Mouse (Mus musculus) hindbrain, embryonic 13.5 days (tissue): ENCODE results near the gene Tcf12. TPM values are rescaled to one million over a fixed set of nuclear protein-coding genes. Genes with fewer than 3 reads are reported as not detected.

Experiments
- ATAC-seq: fragments of 200-750 bp; cut with Nextera tagmentation; 2 replicates; pipeline ENCODE4 v1.8.0; 2017; ENCODE audit warnings: moderate TSS enrichment; ENCODE audit not compliant: low FRiP score
- H3K27ac ChIP-seq: fragments of 300-500 bp; sonication (generic); 2 replicates; pipeline ENCODE4 v1.5.1; 2015; ENCODE audit warnings: inconsistent platforms, mild to moderate bottlenecking, moderate library complexity
- H3K27me3 ChIP-seq: fragments of 300-500 bp; sonication (generic); 2 replicates; pipeline ENCODE4 v1.6.1; 2015; ENCODE audit warnings: mild to moderate bottlenecking, inconsistent platforms
- H3K36me3 ChIP-seq: fragments of 300-500 bp; sonication (generic); 2 replicates; pipeline ENCODE4 v1.6.1; 2015; ENCODE audit warnings: mild to moderate bottlenecking, inconsistent platforms
- H3K4me1 ChIP-seq: fragments of 300-500 bp; sonication (generic); replicated peaks from 2 replicates; pipeline ENCODE4 v1.6.1; 2015; ENCODE audit warnings: inconsistent platforms
- H3K4me2 ChIP-seq: fragments of 300-500 bp; sonication (generic); 2 replicates; pipeline ENCODE4 v1.6.1; 2015; ENCODE audit warnings: inconsistent platforms, mild to moderate bottlenecking, moderate library complexity
- H3K4me3 ChIP-seq: fragments of 300-500 bp; sonication (generic); 2 replicates; pipeline ENCODE4 v1.5.1; 2015; ENCODE audit warnings: mild to moderate bottlenecking, inconsistent platforms
- H3K9ac ChIP-seq: fragments of 300-500 bp; sonication (generic); 2 replicates; pipeline ENCODE4 v1.6.1; 2015; ENCODE audit warnings: mild to moderate bottlenecking, inconsistent platforms
- H3K9me3 ChIP-seq: fragments of 300-500 bp; sonication (generic); 2 replicates; pipeline ENCODE4 v1.6.1; 2016; ENCODE audit warnings: inconsistent platforms
- WGBS: fragments of 180-500 bp; shearing (Covaris S2); methylation state at CpG from one replicate; pipeline ENCODE4 v1.1.7; 2015; 5-methylcytosine and 5-hydroxymethylcytosine counted together
- polyA plus RNA-seq: library from polyadenylated mRNA; unstranded; fragments of >200 nt; fragmentation: Nextera tagmentation; extraction: Ambion mirVana; gene quantifications from 2 replicates; pipeline ENCODE4 v1.2.1, GENCODE M21; 2015

The Tcf12 gene
- polyA plus RNA-seq, result 123 and 141 TPM in 2 replicates

DNA sequence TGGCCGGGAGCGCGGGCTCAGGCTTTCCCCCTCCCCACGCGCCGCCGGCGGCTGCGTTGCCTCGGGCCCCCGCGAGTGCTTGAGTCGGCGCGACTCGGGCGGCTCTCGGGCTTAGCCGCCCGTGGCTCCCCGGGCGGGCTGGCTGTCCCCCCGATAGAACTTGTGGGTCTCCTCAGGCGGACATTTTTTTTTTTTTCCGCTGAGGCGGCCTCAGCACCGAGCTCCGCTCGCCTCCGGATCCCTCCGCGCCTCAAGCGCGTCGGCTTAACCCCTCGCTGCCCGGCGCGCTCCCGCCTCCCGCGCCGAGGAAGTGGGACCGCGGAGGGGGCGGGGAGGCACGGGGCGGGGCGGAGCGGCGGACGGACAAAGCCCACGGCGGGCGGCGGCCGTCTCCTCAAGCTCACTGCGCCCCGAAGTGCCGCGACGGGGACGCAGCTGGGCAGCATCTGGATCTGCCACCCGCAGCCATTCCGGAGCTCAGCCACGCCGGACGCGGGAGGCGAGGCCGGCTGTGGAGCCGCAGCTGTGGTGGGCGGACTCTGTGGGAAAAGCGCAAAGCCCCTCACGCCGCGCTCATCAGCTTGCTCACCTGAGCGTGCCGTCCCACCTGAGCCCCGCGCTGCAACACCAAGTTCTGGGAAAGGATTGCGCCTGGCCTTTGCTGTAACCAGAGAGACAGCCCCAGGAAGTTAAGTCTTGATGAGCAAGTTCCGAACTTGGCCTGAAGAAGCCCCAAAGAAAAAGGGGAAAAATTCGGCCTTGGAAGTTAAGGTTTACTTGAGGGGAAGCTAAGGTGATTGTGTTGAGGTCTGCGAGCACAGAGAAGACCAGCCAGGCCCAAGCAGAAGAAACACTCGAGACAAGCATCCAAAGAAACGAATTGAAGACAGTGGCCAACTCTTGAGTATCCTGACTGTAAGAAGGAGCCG, at the start of gene Tcf12:
Tcf12 (minus strand) TSS at position 250 of the 929 bp plus-strand sequence.
- peak within 1 kb of the TSS; percentile 97 for H3K4me3 ChIP-seq
- peak; percentile 83 for ATAC-seq
- no peaks in the 10 kb centered on the region for H3K9me3 ChIP-seq
- peak within 1 kb of the TSS; percentile 99 for H3K27ac ChIP-seq
- H3K9ac ChIP-seq, result peak within 1 kb of the TSS; percentile 99
- H3K4me2 ChIP-seq, result peak within 1 kb of the TSS; percentile 71
- peaks cover 30% of the 10 kb centered on the region for H3K4me1 ChIP-seq
- 2% methylated on average over 86 of the region's 88 CpGs for WGBS
- no peaks in the 10 kb centered on the region for H3K36me3 ChIP-seq
- H3K27me3 ChIP-seq, result no peaks in the 10 kb centered on the region

DNA sequence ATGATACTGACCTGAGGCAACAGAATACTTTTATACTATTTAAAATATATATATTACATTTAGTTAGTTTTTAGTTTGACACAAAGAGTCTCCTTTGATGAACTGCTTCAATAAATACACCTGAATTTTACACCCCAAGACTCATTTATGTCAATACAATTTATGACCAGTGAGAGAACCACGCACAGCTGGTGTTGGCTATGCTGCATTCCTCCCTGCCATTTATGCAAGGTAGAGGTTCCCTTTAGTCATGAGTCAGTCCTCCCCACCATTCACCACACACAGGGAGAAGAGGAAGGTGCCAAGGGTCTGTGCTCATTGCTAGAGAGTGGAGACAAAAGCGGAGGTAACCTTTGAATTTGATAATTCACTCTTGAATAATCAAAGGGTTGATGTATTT, 46.7 kb upstream of the Tcf12 start:
- Histone ChIP-seq H3K9me3 (no peaks in the 10 kb centered on the region; the same call in 1 of the 2 replicates), H3K9ac (no peak overlapping the region), H3K36me3 (no peaks in the 10 kb centered on the region), H3K4me1 (peaks cover 13% of the 10 kb centered on the region; the same call in 1 of the 2 replicates), H3K4me3 (no peak overlapping the region), H3K27me3 (no peaks in the 10 kb centered on the region), H3K4me2 (no peak overlapping the region), H3K27ac (no peak overlapping the region)
- ATAC-seq, result no peak
- WGBS, result 92% methylated on average over 2 of the region's 2 CpGs

DNA sequence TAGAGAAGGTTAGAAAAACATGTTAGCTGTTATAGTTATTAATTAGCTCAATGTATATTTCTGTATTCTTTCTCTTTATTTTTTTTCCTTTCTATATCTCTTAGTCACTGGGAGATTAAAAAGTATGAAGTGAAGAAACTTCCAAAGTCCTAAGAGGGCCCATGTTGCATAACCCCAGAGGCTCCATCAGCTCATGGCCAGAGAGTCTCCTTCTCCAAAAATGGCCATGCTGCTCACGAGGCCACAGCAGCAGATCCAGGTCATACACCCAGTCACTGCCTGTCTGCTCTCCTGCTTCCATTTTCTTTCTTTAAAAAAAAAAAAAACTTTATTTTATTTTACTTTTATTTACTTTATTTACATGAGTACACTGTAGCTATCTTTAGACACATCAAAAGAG, 45.4 kb upstream of the Tcf12 start:
- H3K4me1 ChIP-seq, result peaks cover 13% of the 10 kb centered on the region; the same call in 1 of the 2 replicates
- no peak for ATAC-seq
- H3K9ac ChIP-seq, result no peak overlapping the region
- WGBS, result 83% methylated on average over 1 of the region's 1 CpGs
- H3K4me3 ChIP-seq, result no peak overlapping the region
- H3K27me3 ChIP-seq, result no peaks in the 10 kb centered on the region
- H3K36me3 ChIP-seq, result no peaks in the 10 kb centered on the region
- H3K9me3 ChIP-seq, result no peaks in the 10 kb centered on the region; the same call in 1 of the 2 replicates
- no peak overlapping the region for H3K27ac ChIP-seq
- H3K4me2 ChIP-seq, result no peak overlapping the region

DNA sequence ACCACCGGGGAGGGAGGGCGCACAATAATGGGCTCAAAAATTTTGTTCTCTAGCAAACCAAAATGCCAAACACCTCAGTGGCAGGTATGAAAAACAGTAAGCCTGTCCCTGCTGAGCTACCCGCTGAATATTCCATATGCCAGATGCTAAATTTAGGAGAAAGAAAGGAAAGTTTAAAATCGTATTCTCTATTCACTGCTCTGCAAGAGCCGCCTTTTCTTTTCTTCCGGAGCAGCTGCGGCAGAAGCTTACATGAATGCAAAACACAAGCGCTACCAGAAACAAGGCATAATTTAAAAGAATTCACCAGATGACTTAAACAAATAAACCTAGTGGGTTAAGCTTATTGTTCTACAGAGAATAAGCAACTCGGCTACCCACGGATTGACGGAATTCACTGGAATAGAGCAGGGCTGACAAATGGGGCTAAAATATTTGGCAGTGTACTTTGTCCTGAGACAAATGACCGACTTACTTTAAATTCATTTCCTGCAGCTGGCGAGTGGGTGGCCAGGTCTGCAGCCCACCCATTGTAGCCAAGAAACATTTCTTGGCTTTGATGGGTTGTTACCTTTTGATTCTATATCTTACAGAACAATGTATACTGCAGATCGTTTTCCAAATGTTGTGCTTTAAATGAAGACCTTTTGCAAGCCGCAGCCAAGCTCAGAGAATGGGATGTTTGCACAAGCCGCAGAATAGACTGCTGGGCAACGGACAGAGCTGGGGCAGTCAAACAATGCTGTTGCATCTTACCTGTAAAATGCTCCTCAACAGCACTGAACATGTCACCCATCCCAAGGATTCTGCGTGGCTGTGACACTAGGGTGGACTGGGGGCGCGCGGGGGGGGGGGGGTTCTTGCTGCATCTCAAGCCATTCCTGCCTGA, 43.8 kb upstream of the Tcf12 start:
- peak overlapping the region; percentile 31 for H3K4me3 ChIP-seq
- H3K4me2 ChIP-seq, result peak overlapping the region; percentile 54
- H3K9me3 ChIP-seq, result no peaks in the 10 kb centered on the region; the same call in 1 of the 2 replicates
- ATAC-seq, result no peak
- peaks cover 13% of the 10 kb centered on the region; the same call in 1 of the 2 replicates for H3K4me1 ChIP-seq
- H3K9ac ChIP-seq, result peak overlapping the region; percentile 40
- WGBS, result 11% methylated on average over 21 of the region's 21 CpGs
- no peaks in the 10 kb centered on the region for H3K36me3 ChIP-seq
- no peak overlapping the region for H3K27ac ChIP-seq
- H3K27me3 ChIP-seq, result no peaks in the 10 kb centered on the region

DNA sequence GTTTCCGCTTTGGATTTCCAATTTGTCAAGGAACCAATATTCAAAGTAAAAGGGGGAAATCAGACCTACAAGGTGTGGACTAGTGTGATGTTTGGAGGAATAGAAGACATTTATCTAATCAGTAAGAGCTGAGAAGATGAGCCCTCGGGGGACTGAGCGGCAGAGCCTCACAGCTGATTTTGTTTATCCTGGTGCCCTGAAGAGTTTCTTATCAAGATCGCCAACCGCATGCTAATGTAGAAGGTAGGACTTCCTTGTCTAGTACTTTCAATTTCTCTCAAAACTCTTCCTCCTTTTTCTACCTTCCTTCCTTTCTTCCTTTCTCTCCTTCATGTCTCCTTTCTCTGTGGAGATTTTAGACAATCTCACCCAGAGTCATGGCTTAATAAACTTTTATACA, 32.5 kb upstream of the Tcf12 start:
- H3K4me3 ChIP-seq, result no peak overlapping the region
- no peaks in the 10 kb centered on the region for H3K4me1 ChIP-seq
- H3K27ac ChIP-seq, result no peak overlapping the region
- H3K9me3 ChIP-seq, result no peaks in the 10 kb centered on the region
- 92% methylated on average over 5 of the region's 5 CpGs for WGBS
- no peaks in the 10 kb centered on the region for H3K27me3 ChIP-seq
- no peak overlapping the region for H3K4me2 ChIP-seq
- no peak overlapping the region for H3K9ac ChIP-seq
- ATAC-seq, result no peak
- no peaks in the 10 kb centered on the region for H3K36me3 ChIP-seq

DNA sequence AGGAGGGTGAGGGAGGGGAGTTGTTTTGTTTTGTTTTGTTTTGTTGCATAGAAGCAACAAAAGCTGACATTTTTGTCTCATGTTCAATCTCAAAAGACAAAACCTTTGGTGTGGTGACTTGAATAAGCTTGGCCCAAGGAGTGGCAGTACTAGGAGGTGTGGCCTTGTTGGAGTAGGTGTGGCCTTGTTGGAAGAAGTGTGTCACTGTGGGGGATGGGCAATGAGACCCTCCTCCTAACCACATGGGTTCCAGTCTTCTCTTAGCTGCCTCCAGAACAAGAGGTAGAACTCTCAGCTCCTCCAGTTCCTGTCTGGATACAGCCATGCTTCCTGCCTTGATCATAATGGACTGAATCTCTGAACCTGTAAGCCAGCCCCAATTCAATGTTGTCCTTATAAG, 26.2 kb upstream of the Tcf12 start:
- Histone ChIP-seq H3K9ac (no peak overlapping the region), H3K4me2 (no peak overlapping the region), H3K27ac (no peak overlapping the region), H3K36me3 (no peaks in the 10 kb centered on the region), H3K27me3 (no peaks in the 10 kb centered on the region), H3K4me3 (no peak overlapping the region), H3K4me1 (peaks cover 7% of the 10 kb centered on the region), H3K9me3 (no peaks in the 10 kb centered on the region)
- ATAC-seq, result no peak

DNA sequence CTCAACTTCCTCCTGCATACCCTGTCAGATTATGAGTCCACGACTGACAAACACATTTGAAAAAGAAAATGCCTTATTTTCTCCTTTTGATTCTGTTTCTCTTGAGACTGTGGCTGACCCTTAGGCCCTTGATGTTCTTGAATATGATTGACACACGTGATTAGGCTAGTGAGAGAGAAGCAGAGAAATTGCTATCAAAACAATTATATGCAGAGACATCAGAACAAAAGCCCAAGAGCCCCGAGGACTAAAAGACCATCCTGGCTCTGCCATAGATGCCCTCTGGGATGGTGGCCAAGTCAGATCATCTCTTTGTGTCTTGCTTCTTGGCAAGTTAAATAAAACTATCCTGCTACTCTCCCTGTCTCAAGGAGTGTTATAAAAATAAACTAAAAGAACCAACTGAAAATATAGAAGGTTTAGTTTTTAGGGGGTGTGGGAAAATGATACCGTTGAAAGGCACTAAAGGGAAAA, 22.1 kb upstream of the Tcf12 start:
- H3K9ac ChIP-seq, result peak overlapping the region; percentile 87
- 42% methylated on average over 4 of the region's 4 CpGs for WGBS

DNA sequence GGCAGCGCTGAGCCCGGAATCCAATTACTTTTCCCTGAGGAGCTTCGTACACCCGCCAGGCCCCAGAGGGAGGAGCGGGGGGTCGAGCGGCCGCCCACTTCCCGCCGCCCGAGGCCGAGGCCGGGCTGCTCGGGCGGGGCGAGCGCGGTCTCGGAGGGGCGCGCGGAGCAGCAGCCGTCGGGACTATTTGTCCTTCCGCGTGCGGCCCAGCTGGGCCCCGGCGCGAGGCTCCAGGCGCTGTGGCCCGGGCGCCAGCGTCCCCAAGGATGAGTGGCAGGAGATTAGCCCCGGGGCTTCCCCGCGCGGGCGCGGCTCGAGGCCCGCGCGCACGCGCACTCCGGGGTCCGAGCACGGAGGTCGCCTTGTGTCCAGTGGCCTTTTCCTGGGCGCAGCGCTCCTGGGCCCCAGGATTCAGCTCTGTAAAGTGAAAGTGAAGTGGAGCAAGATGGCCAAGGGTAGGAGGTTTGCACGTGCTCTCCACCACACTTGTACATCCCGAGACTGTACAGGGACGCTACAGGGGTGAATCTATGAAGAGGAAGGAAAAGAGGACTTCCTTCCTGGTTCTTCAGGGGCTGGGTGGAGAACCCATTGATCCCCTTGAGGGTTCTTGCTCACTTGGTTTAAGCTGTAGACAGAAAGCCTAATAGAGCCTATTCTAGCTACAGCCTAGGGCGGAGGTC, 21.6 kb upstream of the Tcf12 start:
- WGBS, result 2% methylated on average over 53 of the region's 56 CpGs
- ATAC-seq, result peak; percentile 93
- peak overlapping the region; percentile 87 for H3K9ac ChIP-seq
- H3K36me3 ChIP-seq, result no peaks in the 10 kb centered on the region
- H3K4me1 ChIP-seq, result peaks cover 16% of the 10 kb centered on the region
- H3K27me3 ChIP-seq, result no peaks in the 10 kb centered on the region
- peak overlapping the region; percentile 64 for H3K4me3 ChIP-seq
- no peaks in the 10 kb centered on the region for H3K9me3 ChIP-seq
- peak overlapping the region; percentile 94 for H3K27ac ChIP-seq
- H3K4me2 ChIP-seq, result peak overlapping the region; percentile 76

More for the DNA sequence above, 22.1 kb upstream of the Tcf12 start:
- 0 out of 2 replicates have a peak, but pooled peaks have one; percentile 2 for ATAC-seq
- Histone ChIP-seq H3K27ac (peak overlapping the region; percentile 94), H3K9me3 (no peaks in the 10 kb centered on the region), H3K27me3 (no peaks in the 10 kb centered on the region), H3K36me3 (no peaks in the 10 kb centered on the region), H3K4me2 (peak overlapping the region; percentile 76), H3K4me3 (peak overlapping the region; percentile 64), H3K4me1 (peaks cover 16% of the 10 kb centered on the region)

DNA sequence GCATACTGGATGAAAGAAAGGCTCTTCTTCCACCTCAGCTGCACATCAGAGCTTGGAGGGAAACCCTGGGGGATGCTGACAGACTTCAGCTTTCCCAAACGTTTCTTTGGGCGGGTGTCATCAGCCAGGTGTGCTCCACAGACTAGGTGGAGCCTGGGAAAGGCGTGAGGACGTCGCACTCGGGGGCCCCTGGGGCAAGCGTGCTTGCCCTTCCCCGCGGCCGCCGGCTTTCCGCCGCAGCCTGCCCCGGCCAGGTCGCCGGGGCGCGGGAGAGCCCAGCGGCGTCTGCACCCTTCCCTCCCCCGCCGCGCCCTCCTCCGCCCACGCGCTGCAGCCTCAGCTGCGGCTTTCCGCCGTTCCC, 21.0 kb upstream of the Tcf12 start:
- Histone ChIP-seq H3K27me3 (no peaks in the 10 kb centered on the region), H3K27ac (peak overlapping the region; percentile 94), H3K4me2 (peak overlapping the region; percentile 76), H3K4me1 (peaks cover 16% of the 10 kb centered on the region), H3K36me3 (no peaks in the 10 kb centered on the region), H3K9me3 (no peaks in the 10 kb centered on the region), H3K4me3 (peak overlapping the region; percentile 64), H3K9ac (peak overlapping the region; percentile 87)
- peak; percentile 30 for ATAC-seq
- WGBS, result 0% methylated on average over 29 of the region's 29 CpGs

DNA sequence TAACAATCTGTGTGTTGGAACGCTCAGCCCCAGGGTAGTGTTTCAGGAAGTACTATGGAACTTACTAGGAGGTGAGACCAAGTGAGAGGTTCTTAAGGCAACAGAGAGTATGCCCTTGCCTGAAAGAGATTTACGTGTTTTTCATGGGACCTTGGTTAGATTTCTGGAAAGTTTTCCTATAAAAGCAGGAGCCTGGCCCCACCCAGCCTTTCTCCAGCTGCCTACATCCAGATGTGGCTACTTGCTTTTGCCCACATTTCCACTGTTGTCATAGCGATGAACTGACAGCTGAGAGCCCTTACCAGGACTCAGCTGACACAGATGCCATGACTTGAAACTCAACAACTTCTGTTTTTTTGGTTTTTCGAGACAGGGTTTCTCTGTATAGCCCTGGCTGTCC, 18.2 kb upstream of the Tcf12 start:
- H3K4me3 ChIP-seq, result no peak overlapping the region
- H3K4me1 ChIP-seq, result peaks cover 16% of the 10 kb centered on the region
- no peaks in the 10 kb centered on the region for H3K36me3 ChIP-seq
- no peak overlapping the region for H3K9ac ChIP-seq
- no peak overlapping the region for H3K4me2 ChIP-seq
- no peak overlapping the region for H3K27ac ChIP-seq
- no peak for ATAC-seq
- H3K9me3 ChIP-seq, result no peaks in the 10 kb centered on the region
- 87% methylated on average over 4 of the region's 4 CpGs for WGBS
- H3K27me3 ChIP-seq, result no peaks in the 10 kb centered on the region

DNA sequence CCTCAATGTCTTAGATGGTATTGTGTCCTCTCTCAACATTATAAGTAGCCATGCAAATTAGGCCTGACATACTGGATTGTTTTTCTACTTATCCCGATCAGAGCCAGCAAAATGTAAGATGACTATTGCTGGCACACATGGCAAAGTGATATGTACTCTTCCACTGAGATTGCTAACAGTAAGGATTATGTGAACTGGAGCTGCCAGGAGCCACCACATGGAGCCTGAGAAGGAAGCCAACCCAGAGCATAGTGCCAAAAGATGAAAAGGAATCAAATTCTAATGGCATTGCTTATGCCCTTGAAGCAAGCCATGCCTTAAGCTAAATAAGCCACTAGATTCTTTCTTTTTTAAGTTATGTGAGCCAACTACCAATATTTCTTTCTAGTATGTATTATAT, 13.8 kb upstream of the Tcf12 start:
- Histone ChIP-seq H3K4me3 (no peak overlapping the region), H3K36me3 (no peaks in the 10 kb centered on the region), H3K4me1 (no peaks in the 10 kb centered on the region), H3K27ac (no peak overlapping the region), H3K9me3 (no peaks in the 10 kb centered on the region), H3K9ac (no peak overlapping the region), H3K27me3 (no peaks in the 10 kb centered on the region), H3K4me2 (no peak overlapping the region)
- ATAC-seq, result no peak
- WGBS, result 85% methylated on average over 1 of the region's 1 CpGs

DNA sequence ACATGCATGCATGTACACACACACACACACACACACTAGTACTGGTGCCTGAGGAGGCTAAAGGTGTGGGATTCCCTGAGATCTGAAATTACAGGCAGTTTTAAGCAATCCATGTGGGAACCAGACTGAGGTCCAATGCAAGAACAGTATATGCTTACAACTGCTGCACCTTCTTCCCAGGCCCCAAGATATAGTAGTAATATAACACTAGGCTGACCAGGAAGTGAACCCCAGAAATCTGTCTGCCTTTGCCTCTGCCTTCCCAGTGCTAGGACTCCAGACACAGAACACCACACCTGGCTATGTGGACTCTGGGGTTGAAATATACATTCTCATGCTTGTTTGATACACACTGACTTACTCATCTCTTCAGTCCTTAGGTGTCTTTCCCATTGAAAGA, 6.8 kb upstream of the Tcf12 start:
- Histone ChIP-seq H3K9ac (no peak overlapping the region), H3K4me2 (no peak overlapping the region), H3K9me3 (no peaks in the 10 kb centered on the region), H3K36me3 (no peaks in the 10 kb centered on the region), H3K4me3 (no peak overlapping the region), H3K27ac (no peak overlapping the region), H3K4me1 (no peaks in the 10 kb centered on the region), H3K27me3 (no peaks in the 10 kb centered on the region)
- ATAC-seq, result no peak
